Mouse (Mus musculus): ENCODE results near the gene Dtx1. TPM values are rescaled to one million over a fixed set of nuclear protein-coding genes. Genes with fewer than 3 reads are reported as not detected.

Dtx1 gene
- polyA plus RNA-seq, 1 experiment from 2014 or later: 0.53 TPM

DNA sequence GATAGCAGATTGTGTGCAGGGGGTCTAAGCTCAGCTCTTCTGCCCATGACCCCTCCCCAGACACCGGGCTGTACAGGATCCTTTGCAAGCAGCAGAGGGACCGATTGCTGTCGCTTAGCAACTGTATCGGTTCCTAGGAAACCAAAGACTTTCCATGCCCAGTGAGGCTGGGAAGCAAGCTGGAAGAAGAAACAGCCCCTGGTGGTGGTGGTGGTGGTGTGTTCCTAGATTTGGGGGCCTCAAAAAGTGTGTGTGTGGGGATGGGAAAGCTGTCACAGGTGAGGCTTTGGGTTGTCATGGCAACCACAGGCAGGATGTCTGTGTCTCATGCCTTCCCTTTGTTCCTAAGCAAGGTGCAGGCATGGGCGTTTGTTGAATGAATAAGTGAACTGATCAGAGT, 50.9 kb downstream of the Dtx1 start:
- WGBS (ENCODE audit: insufficient replicate concordance): 51% methylated on average over 5 of the region's 5 CpGs
- H3K4me3 ChIP-seq (ENCODE audit: low read depth, low read length): no peak overlapping the region
- no peak overlapping the region for H3K9ac ChIP-seq (ENCODE audit: low read depth, low read length)
- H3K9me3 ChIP-seq (replicated peaks; ENCODE audit: control insufficient read depth, low read length): no peaks in the 10 kb centered on the region
- no peak overlapping the region for H3K4me2 ChIP-seq
- ATAC-seq (replicated peaks; ENCODE audit: insufficient number of reproducible peaks, low FRiP score, low TSS enrichment): no peak
- peaks cover 18% of the 10 kb centered on the region; the same call in 1 of the 2 replicates for H3K27me3 ChIP-seq (ENCODE audit: control insufficient read depth, insufficient read depth, low read length)
- no peaks in the 10 kb centered on the region for H3K36me3 ChIP-seq (ENCODE audit: control insufficient read depth, insufficient read depth, low read length)
- no peaks in the 10 kb centered on the region for H3K4me1 ChIP-seq (ENCODE audit: control insufficient read depth, insufficient read depth, low read length)
- no peak overlapping the region for H3K27ac ChIP-seq (ENCODE audit: low read depth, low read length)

- Histone ChIP-seq H3K27ac (ENCODE audit: low read depth, low read length) (no peak overlapping the region), H3K9me3 (replicated peaks; ENCODE audit: control insufficient read depth, low read length) (no peaks in the 10 kb centered on the region), H3K4me1 (ENCODE audit: control insufficient read depth, insufficient read depth, low read length) (no peaks in the 10 kb centered on the region), H3K27me3 (ENCODE audit: control insufficient read depth, insufficient read depth, low read length) (peaks cover 4% of the 10 kb centered on the region; the same call in 1 of the 2 replicates), H3K4me2 (no peak overlapping the region), H3K4me3 (ENCODE audit: low read depth, low read length) (no peak overlapping the region), H3K9ac (ENCODE audit: low read depth, low read length) (no peak overlapping the region), H3K36me3 (ENCODE audit: control insufficient read depth, insufficient read depth, low read length) (no peaks in the 10 kb centered on the region)
- ATAC-seq (replicated peaks; ENCODE audit: insufficient number of reproducible peaks, low FRiP score, low TSS enrichment): no peak
- WGBS (ENCODE audit: insufficient replicate concordance): 74% methylated on average over 12 of the region's 12 CpGs
Observed at GRCm38 (mm10) chr5:120656281-120656751, 55.4 kb downstream of the Dtx1 start.

DNA sequence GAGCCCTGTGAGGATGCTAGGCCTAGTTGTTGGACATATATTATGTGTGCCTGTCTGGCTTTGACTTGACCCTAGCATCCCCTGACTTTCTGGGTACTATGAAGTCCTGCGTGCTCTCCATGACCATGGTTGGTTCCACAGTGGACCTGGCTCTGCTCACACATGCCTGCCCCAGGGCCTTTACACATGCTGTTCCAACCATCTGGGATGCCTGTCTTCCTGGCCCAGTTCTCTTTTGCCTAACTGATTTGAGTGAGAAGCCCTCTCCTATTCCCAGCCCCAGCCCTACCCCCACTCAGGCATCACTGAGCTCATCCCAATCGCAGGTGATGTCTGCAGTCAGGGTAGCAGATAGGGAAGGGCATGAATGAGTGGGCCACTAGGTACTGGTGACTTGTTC, 57.9 kb downstream of the Dtx1 start:
- Histone ChIP-seq H3K4me3 (ENCODE audit: low read depth, low read length) (no peak overlapping the region), H3K4me2 (no peak overlapping the region), H3K27me3 (ENCODE audit: control insufficient read depth, insufficient read depth, low read length) (peaks cover 22% of the 10 kb centered on the region), H3K27ac (ENCODE audit: low read depth, low read length) (no peak overlapping the region), H3K9me3 (replicated peaks; ENCODE audit: control insufficient read depth, low read length) (no peaks in the 10 kb centered on the region), H3K36me3 (ENCODE audit: control insufficient read depth, insufficient read depth, low read length) (no peaks in the 10 kb centered on the region), H3K9ac (ENCODE audit: low read depth, low read length) (no peak overlapping the region), H3K4me1 (ENCODE audit: control insufficient read depth, insufficient read depth, low read length) (peaks cover 7% of the 10 kb centered on the region; the same call in 1 of the 2 replicates)
- 79% methylated on average over 2 of the region's 2 CpGs for WGBS (ENCODE audit: insufficient replicate concordance)
- ATAC-seq (replicated peaks; ENCODE audit: insufficient number of reproducible peaks, low FRiP score, low TSS enrichment): no peak

- Histone ChIP-seq H3K27ac (ENCODE audit: low read depth, low read length) (no peak overlapping the region), H3K4me2 (no peak overlapping the region), H3K36me3 (ENCODE audit: control insufficient read depth, insufficient read depth, low read length) (no peaks in the 10 kb centered on the region), H3K27me3 (ENCODE audit: control insufficient read depth, insufficient read depth, low read length) (peaks cover 19% of the 10 kb centered on the region), H3K9me3 (replicated peaks; ENCODE audit: control insufficient read depth, low read length) (no peaks in the 10 kb centered on the region), H3K4me3 (ENCODE audit: low read depth, low read length) (no peak overlapping the region), H3K9ac (ENCODE audit: low read depth, low read length) (no peak overlapping the region), H3K4me1 (ENCODE audit: control insufficient read depth, insufficient read depth, low read length) (peaks cover 14% of the 10 kb centered on the region)
- no peak for ATAC-seq (replicated peaks; ENCODE audit: insufficient number of reproducible peaks, low FRiP score, low TSS enrichment)
- WGBS (ENCODE audit: insufficient replicate concordance): 80% methylated on average over 28 of the region's 28 CpGs
Observed at GRCm38 (mm10) chr5:120652915-120653701, 58.6 kb downstream of the Dtx1 start.

GRCm38 (mm10) chr5:120651230-120651629, 60.5 kb downstream of the Dtx1 start:
- peaks cover 19% of the 10 kb centered on the region for H3K27me3 ChIP-seq (ENCODE audit: control insufficient read depth, insufficient read depth, low read length)
- no peak overlapping the region for H3K9ac ChIP-seq (ENCODE audit: low read depth, low read length)
- H3K4me1 ChIP-seq (ENCODE audit: control insufficient read depth, insufficient read depth, low read length): peaks cover 16% of the 10 kb centered on the region
- no peak overlapping the region for H3K27ac ChIP-seq (ENCODE audit: low read depth, low read length)
- no peaks in the 10 kb centered on the region for H3K36me3 ChIP-seq (ENCODE audit: control insufficient read depth, insufficient read depth, low read length)
- H3K4me2 ChIP-seq: no peak overlapping the region
- no peak overlapping the region for H3K4me3 ChIP-seq (ENCODE audit: low read depth, low read length)
- WGBS (ENCODE audit: insufficient replicate concordance): 28% methylated on average over 5 of the region's 5 CpGs
- no peaks in the 10 kb centered on the region for H3K9me3 ChIP-seq (replicated peaks; ENCODE audit: control insufficient read depth, low read length)
- no peak for ATAC-seq (replicated peaks; ENCODE audit: insufficient number of reproducible peaks, low FRiP score, low TSS enrichment)

- no peak overlapping the region for H3K4me3 ChIP-seq (ENCODE audit: low read depth, low read length)
- no peak for ATAC-seq (replicated peaks; ENCODE audit: insufficient number of reproducible peaks, low FRiP score, low TSS enrichment)
- peaks cover 16% of the 10 kb centered on the region for H3K4me1 ChIP-seq (ENCODE audit: control insufficient read depth, insufficient read depth, low read length)
- H3K4me2 ChIP-seq: no peak overlapping the region
- no peak overlapping the region for H3K9ac ChIP-seq (ENCODE audit: low read depth, low read length)
- 24% methylated on average over 13 of the region's 13 CpGs for WGBS (ENCODE audit: insufficient replicate concordance)
- no peak overlapping the region for H3K27ac ChIP-seq (ENCODE audit: low read depth, low read length)
- H3K36me3 ChIP-seq (ENCODE audit: control insufficient read depth, insufficient read depth, low read length): no peaks in the 10 kb centered on the region
- H3K9me3 ChIP-seq (replicated peaks; ENCODE audit: control insufficient read depth, low read length): no peaks in the 10 kb centered on the region
- peaks cover 19% of the 10 kb centered on the region for H3K27me3 ChIP-seq (ENCODE audit: control insufficient read depth, insufficient read depth, low read length)
Observed at GRCm38 (mm10) chr5:120649938-120650337, 61.8 kb downstream of the Dtx1 start.

- 5% methylated on average over 21 of the region's 21 CpGs for WGBS (ENCODE audit: insufficient replicate concordance)
- ATAC-seq (replicated peaks; ENCODE audit: insufficient number of reproducible peaks, low FRiP score, low TSS enrichment): 0 out of 2 replicates have a peak, but pooled peaks have one; percentile 20
- Histone ChIP-seq H3K27ac (ENCODE audit: low read depth, low read length) (no peak overlapping the region), H3K4me3 (ENCODE audit: low read depth, low read length) (peak overlapping the region; percentile 28), H3K9me3 (replicated peaks; ENCODE audit: control insufficient read depth, low read length) (no peaks in the 10 kb centered on the region), H3K4me2 (peak overlapping the region; percentile 67), H3K4me1 (ENCODE audit: control insufficient read depth, insufficient read depth, low read length) (peaks cover 16% of the 10 kb centered on the region), H3K36me3 (ENCODE audit: control insufficient read depth, insufficient read depth, low read length) (no peaks in the 10 kb centered on the region), H3K9ac (ENCODE audit: low read depth, low read length) (0 out of 2 replicates have a peak overlapping the region, but pooled peaks have one; percentile 0), H3K27me3 (ENCODE audit: control insufficient read depth, insufficient read depth, low read length) (peaks cover 19% of the 10 kb centered on the region)
Observed at GRCm38 (mm10) chr5:120649374-120649933, 62.3 kb downstream of the Dtx1 start.

DNA sequence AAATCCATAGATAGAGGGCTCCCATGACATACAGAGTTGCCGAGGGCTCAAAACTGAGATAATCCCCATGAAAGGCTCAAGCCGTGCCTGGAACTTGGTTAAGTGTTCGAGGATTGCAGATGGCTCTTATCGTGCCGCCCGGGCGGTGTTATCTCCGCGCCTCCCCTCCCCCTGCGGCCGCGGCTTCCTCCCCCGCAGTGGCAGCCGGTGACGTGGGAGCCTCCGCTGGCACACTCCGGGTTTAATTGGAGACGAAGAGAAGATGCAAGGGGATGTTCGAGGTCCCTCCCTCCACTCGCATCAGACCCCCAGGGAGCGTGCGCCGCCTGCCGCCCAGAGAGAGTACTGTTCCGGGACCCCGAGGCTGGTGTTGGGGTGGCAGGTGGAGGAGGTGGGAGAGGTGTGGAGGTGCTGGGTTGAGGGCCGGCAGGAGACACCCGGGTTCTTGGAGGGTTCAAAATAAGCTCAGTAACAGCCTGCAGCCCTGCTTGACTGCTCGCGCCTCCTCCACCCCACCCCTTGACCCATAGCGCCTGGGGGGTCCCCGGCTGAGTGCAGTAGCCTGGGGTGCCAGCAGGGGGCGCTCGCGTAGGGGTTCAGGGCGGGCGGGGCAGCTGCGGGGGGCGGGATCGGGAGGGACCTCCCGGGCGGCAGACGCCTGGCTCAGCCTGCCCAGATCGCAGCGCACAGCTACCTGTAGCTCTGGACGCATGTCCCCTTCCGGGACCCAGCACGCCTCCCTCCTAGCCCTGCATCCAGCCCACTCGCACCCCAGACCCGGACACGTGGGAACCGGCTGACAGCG, 63.0 kb downstream of the Dtx1 start, which contains the start of gene Rasal1:
Gene Rasal1, plus strand, starts transcription at position 244 of the 805 bp plus-strand sequence.
- peak within 1 kb of the TSS; percentile 28 for H3K4me3 ChIP-seq (ENCODE audit: low read depth, low read length)
- H3K9ac ChIP-seq (ENCODE audit: low read depth, low read length): 0 out of 2 replicates have a peak within 1 kb of the TSS, but pooled peaks have one; percentile 0
- no peaks in the 10 kb centered on the region for H3K9me3 ChIP-seq (replicated peaks; ENCODE audit: control insufficient read depth, low read length)
- no peak within 1 kb of the TSS for H3K27ac ChIP-seq (ENCODE audit: low read depth, low read length)
- H3K4me1 ChIP-seq (ENCODE audit: control insufficient read depth, insufficient read depth, low read length): peaks cover 19% of the 10 kb centered on the region
- WGBS (ENCODE audit: insufficient replicate concordance): under 1% methylated on average over 45 of the region's 53 CpGs
- H3K27me3 ChIP-seq (ENCODE audit: control insufficient read depth, insufficient read depth, low read length): peaks cover 19% of the 10 kb centered on the region
- no peaks in the 10 kb centered on the region for H3K36me3 ChIP-seq (ENCODE audit: control insufficient read depth, insufficient read depth, low read length)
- ATAC-seq (replicated peaks; ENCODE audit: insufficient number of reproducible peaks, low FRiP score, low TSS enrichment): 0 out of 2 replicates have a peak, but pooled peaks have one; percentile 49
- H3K4me2 ChIP-seq: peak within 1 kb of the TSS; percentile 67

Data from heart, embryonic 11.5 days (tissue).